Mouse (Mus musculus) erythroblast, embryonic 14.5 days (primary cell): ENCODE data around the gene Fam166a. TPM values are rescaled to one million over a fixed set of nuclear protein-coding genes. Genes with fewer than 3 reads are reported as not detected.

Experiments
- H3K27me3 ChIP-seq: 2 replicates; pipeline ENCODE4 v1.6.1; 2012; ENCODE audit warnings: inconsistent platforms; ENCODE audit not compliant: control insufficient read depth
- H3K36me3 ChIP-seq: 2 replicates; pipeline ENCODE4 v1.6.1; 2012; ENCODE audit warnings: mild to moderate bottlenecking, inconsistent platforms; ENCODE audit not compliant: control insufficient read depth
- H3K4me1 ChIP-seq: 2 replicates; pipeline ENCODE4 v1.6.1; 2012; ENCODE audit warnings: inconsistent platforms; ENCODE audit not compliant: control insufficient read depth
- H3K4me3 ChIP-seq: replicated peaks from 2 replicates; pipeline ENCODE3; 2012; ENCODE audit warnings: moderate library complexity, mild to moderate bottlenecking, inconsistent platforms
- H3K9me3 ChIP-seq: 2 replicates; pipeline ENCODE4 v1.6.1; 2012; ENCODE audit warnings: low read length, inconsistent platforms, mixed read lengths; ENCODE audit not compliant: control insufficient read depth
- GATA1 ChIP-seq: IDR thresholded peaks from 2 replicates; pipeline ENCODE4 v1.6.1; 2012; ENCODE audit warnings: low read length, inconsistent platforms, mixed read lengths
- TAL1 ChIP-seq: IDR thresholded peaks from 3 replicates; pipeline ENCODE4 v1.6.1; 2012; ENCODE audit warnings: low read length, inconsistent platforms, mixed read lengths
- polyA plus RNA-seq: library from polyadenylated mRNA; stranded (reverse); fragments of >175 nt; gene quantifications from 2 replicates; pipeline ENCODE4 v1.2.3, GENCODE M21; 2012

The Fam166a gene
- polyA plus RNA-seq, 1 experiment = not detected

- H3K4me3 ChIP-seq = no peak overlapping the region
- no peaks in the 10 kb centered on the region for H3K27me3 ChIP-seq
- TF ChIP-seq TAL1 (no peak), GATA1 (no peak)
- peaks cover 89% of the 10 kb centered on the region for H3K4me1 ChIP-seq
- H3K36me3 ChIP-seq = peaks cover 52% of the 10 kb centered on the region
- no peaks in the 10 kb centered on the region for H3K9me3 ChIP-seq
Measured at GRCm38 (mm10) chr2:25267746-25268309, 49.3 kb downstream of the Fam166a start.

Other genes starting within 250 kb of the Fam166a start
- 5.1 and 5.8 TPM in 2 replicates for gene Mrpl41, start 243.6 kb upstream of the Fam166a start, polyA plus RNA-seq
- 0.52 and 0.80 TPM in 2 replicates for gene Pnpla7, start 242.7 kb upstream of the Fam166a start, polyA plus RNA-seq
- gene Nsmf, start 164.4 kb upstream of the Fam166a start, polyA plus RNA-seq = 0.51 and 0.67 TPM in 2 replicates
- 0.04 TPM in 1 of 2 replicates, not detected in the other for gene Entpd8, start 138.4 kb upstream of the Fam166a start, polyA plus RNA-seq
- gene Noxa1, start 123.6 kb upstream of the Fam166a start, polyA plus RNA-seq = 0.04 TPM in 1 of 2 replicates, not detected in the other
- 0.38 and 0.49 TPM in 2 replicates for gene Nrarp, start 38.0 kb upstream of the Fam166a start, polyA plus RNA-seq
- 0.02 and 0.03 TPM in 2 replicates for gene Tor4a, start 21.9 kb upstream of the Fam166a start, polyA plus RNA-seq
- 1.8 TPM in 2 replicates for gene Nelfb, start 7.3 kb upstream of the Fam166a start, polyA plus RNA-seq
- 0.03 TPM in 1 of 2 replicates, not detected in the other for gene Stpg3, start 4.1 kb upstream of the Fam166a start, polyA plus RNA-seq
- gene Tubb4b, start 6.0 kb downstream of the Fam166a start, polyA plus RNA-seq = 134 and 136 TPM in 2 replicates
- not detected in 2 replicates for gene Slc34a3, start 15.6 kb downstream of the Fam166a start, polyA plus RNA-seq
- gene Rnf224, start 18.0 kb downstream of the Fam166a start, polyA plus RNA-seq = not detected in 2 replicates
- 0.07 and 0.18 TPM in 2 replicates for gene Rnf208, start 23.5 kb downstream of the Fam166a start, polyA plus RNA-seq
- gene Cysrt1, start 23.7 kb downstream of the Fam166a start, polyA plus RNA-seq = not detected in 2 replicates
- 0.06 and 0.18 TPM in 2 replicates for gene AL732309.1, start 28.1 kb downstream of the Fam166a start, polyA plus RNA-seq
- 0.99 and 1.6 TPM in 2 replicates for gene Tmem203, start 36.7 kb downstream of the Fam166a start, polyA plus RNA-seq
- gene Tprn, start 43.9 kb downstream of the Fam166a start, polyA plus RNA-seq = 0.82 and 1.3 TPM in 2 replicates
- 22.8 and 24.1 TPM in 2 replicates for gene Ssna1, start 53.7 kb downstream of the Fam166a start, polyA plus RNA-seq
- 2.1 and 2.2 TPM in 2 replicates for gene Anapc2, start 53.7 kb downstream of the Fam166a start, polyA plus RNA-seq
- not detected in 2 replicates for gene Tmem210, start 69.4 kb downstream of the Fam166a start, polyA plus RNA-seq
- not detected in 2 replicates for gene Lrrc26, start 71.2 kb downstream of the Fam166a start, polyA plus RNA-seq
- not detected in 2 replicates for gene Grin1, start 100.4 kb downstream of the Fam166a start, polyA plus RNA-seq
- 0.86 and 1.3 TPM in 2 replicates for gene Man1b1, start 113.6 kb downstream of the Fam166a start, polyA plus RNA-seq
- gene Dpp7, start 137.6 kb downstream of the Fam166a start, polyA plus RNA-seq = 0.24 and 0.76 TPM in 2 replicates
- 0.04 and 0.17 TPM in 2 replicates for gene Uap1l1, start 146.9 kb downstream of the Fam166a start, polyA plus RNA-seq
- 10.3 and 12.6 TPM in 2 replicates for gene Sapcd2, start 153.6 kb downstream of the Fam166a start, polyA plus RNA-seq
- gene Entpd2, start 177.1 kb downstream of the Fam166a start, polyA plus RNA-seq = not detected in 2 replicates
- 0.19 TPM in 1 of 2 replicates, not detected in the other for gene Npdc1, start 180.6 kb downstream of the Fam166a start, polyA plus RNA-seq
- gene Fut7, start 204.5 kb downstream of the Fam166a start, polyA plus RNA-seq = 0.06 TPM in 1 of 2 replicates, not detected in the other
- 0.09 and 0.11 TPM in 2 replicates for gene Abca2, start 210.0 kb downstream of the Fam166a start, polyA plus RNA-seq
- not detected in 2 replicates for gene Clic3, start 238.1 kb downstream of the Fam166a start, polyA plus RNA-seq
- gene Paxx, start 242.3 kb downstream of the Fam166a start, polyA plus RNA-seq = 1.0 and 1.1 TPM in 2 replicates